Mouse (Mus musculus): ENCODE results near the gene Car6.

Gene Car6

GRCm38 (mm10) chr4:150201232-150201631 is at the start of gene Car6:
Gene Car6 (minus strand): TSS chr4:150201332.
- DNase-seq (ENCODE audit: low read depth, low spot score) = no peak

- DNase-seq (ENCODE audit: low read depth, low spot score) = no peak
Measured at GRCm38 (mm10) chr4:150249731-150250270, 48.7 kb upstream of the Car6 start.

DNA sequence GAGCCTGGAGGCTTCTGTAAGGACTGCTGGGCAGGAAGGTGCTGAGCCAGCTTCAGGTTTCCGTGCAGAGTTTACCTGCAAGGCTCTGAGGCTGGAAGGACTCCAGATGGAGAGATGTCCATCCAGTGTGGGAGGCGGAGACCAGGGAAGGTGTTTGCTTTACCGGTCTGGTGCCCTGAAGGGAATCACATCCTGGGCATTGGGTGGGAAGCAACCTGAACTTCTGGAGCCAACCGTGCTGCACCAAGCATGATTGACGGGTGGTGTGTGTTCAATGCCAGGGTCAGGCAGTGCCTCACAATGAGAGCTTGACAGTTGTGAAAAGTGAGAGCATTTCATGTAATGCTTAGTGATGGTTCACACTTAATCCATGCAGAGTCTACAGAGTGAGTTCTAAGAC is 47.8 kb upstream of the Car6 start:
- no peak for DNase-seq (ENCODE audit: low read depth, low spot score)

DNA sequence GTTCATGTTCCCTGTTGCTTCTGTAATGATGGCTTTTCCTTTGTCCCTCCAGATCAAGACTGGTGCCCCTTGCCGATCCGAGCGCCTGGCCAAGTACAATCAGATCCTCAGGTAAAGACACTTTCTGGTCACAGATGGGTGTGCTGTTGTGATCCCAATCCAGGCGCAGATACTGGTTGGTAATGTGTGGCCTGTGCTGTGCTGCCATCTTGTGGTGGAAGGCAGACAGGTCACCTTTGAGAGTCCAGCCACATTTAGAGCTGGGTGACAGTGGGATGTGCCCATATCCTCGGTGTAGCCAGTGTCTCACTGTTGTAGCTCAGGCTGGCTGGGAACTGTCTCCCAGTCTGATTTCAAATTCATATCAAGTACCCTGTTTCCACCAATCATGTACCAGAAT is 46.9 kb upstream of the Car6 start:
- peak; percentile 88 for DNase-seq (ENCODE audit: low read depth, low spot score)

GRCm38 (mm10) chr4:150245876-150246275 is 44.7 kb upstream of the Car6 start:
- DNase-seq (ENCODE audit: low read depth, low spot score) = no peak

- DNase-seq (ENCODE audit: low read depth, low spot score) = no peak
Measured at GRCm38 (mm10) chr4:150242745-150243144, 41.6 kb upstream of the Car6 start.

GRCm38 (mm10) chr4:150241708-150242107 is 40.6 kb upstream of the Car6 start:
- DNase-seq (ENCODE audit: low read depth, low spot score) = peak; percentile 69

GRCm38 (mm10) chr4:150240381-150240886 is 39.3 kb upstream of the Car6 start:
- DNase-seq (ENCODE audit: low read depth, low spot score) = no peak

GRCm38 (mm10) chr4:150239951-150240368 is 38.8 kb upstream of the Car6 start:
- peak; percentile 100 for DNase-seq (ENCODE audit: low read depth, low spot score)

GRCm38 (mm10) chr4:150239503-150239902 is 38.4 kb upstream of the Car6 start:
- DNase-seq (ENCODE audit: low read depth, low spot score) = no peak

- DNase-seq (ENCODE audit: low read depth, low spot score) = no peak
Measured at GRCm38 (mm10) chr4:150239087-150239480, 38.0 kb upstream of the Car6 start.

- DNase-seq (ENCODE audit: low read depth, low spot score) = no peak
Measured at GRCm38 (mm10) chr4:150238433-150239086, 37.4 kb upstream of the Car6 start.

DNA sequence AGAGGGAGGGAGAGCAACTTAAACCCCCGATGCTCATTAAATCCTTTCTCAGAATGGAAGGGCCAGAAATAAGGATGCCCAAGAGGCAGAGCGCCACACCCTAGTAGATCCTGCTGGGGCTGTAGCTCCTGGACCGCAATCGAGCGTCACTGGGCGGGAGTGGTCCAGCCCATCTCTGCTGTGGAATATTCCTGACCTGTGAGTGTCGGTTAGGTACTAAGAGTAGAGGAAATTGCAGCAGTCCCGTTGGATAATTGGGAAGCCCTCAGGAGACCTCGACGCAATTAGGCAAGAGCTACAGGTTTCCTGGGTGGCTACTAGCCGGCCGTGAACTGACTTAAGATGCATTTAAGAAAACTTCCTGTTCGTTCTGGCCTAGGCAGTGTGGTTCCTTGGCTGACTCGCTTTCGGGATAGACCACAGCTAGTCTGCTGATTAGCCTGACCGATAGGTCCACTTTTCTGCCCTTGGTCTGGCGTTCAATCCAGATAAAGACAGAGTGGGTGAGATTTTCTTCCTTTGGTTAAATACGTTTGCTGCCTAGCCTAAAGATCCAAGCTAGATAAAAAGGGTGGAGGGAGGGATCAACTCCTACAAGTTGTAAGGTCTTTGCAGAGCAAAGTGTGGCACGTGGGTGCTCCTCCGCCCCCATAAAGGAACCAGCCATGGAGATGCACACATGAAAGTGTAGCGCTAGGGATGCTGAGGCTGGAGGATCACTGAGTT is 36.7 kb upstream of the Car6 start:
- DNase-seq (ENCODE audit: low read depth, low spot score) = peak; percentile 65

DNA sequence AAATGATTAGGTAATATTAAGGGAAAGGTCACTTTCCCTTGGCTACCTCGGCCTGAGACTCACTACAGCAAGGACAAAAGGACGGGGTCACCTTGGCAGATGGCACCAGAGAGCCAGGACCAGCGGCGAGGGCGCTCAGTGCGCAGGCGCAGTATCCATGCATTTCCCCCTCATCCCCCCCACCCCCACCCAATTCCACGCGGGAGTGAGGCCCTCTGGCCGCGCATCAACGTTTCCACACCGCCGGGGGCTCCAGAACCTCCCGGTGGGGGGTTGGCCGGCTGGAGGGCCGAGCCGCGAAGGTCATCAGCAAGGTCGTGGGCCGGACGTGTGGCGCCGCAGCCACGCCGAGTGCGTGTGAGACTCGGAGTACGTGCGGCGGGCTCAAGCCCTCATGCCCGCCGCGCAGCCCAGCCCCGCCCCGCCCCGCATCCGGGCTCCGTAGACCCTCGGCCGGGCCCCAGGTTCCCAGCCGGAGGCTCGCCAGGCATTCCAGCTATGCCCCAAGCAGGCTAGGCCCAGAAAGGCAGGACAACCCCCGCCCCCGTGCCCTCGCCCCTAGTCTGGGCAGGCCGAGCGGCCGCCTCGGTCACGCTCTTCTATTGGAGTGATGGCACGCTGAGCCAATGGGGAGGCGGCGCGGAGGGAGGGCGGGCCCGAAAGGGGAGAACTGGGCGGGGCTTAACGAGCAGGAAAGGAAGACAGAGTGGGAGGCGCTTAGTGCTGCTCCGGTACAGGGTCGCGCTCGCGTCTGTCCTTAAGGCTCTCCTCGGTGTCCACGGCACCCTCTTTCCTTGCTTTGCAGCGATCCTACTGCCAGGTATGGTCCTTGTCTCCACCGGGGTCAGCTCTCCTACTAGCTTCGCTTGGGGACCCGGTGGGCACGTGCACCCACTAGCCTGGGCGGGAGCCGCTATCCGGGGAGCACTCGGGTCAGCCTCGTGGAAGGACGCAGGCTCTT is 35.7 kb upstream of the Car6 start, which contains the start of gene Eno1:
Gene Eno1 (plus strand): TSS at position 201 of the 961 bp plus-strand sequence.
- DNase-seq (ENCODE audit: low read depth, low spot score) = peak; percentile 99

- DNase-seq (ENCODE audit: low read depth, low spot score) = no peak
Measured at GRCm38 (mm10) chr4:150236031-150236430, 34.9 kb upstream of the Car6 start.

- DNase-seq (ENCODE audit: low read depth, low spot score) = no peak
Measured at GRCm38 (mm10) chr4:150235585-150235984, 34.5 kb upstream of the Car6 start.

- no peak for DNase-seq (ENCODE audit: low read depth, low spot score)
Measured at GRCm38 (mm10) chr4:150234599-150235327, 33.6 kb upstream of the Car6 start.

DNA sequence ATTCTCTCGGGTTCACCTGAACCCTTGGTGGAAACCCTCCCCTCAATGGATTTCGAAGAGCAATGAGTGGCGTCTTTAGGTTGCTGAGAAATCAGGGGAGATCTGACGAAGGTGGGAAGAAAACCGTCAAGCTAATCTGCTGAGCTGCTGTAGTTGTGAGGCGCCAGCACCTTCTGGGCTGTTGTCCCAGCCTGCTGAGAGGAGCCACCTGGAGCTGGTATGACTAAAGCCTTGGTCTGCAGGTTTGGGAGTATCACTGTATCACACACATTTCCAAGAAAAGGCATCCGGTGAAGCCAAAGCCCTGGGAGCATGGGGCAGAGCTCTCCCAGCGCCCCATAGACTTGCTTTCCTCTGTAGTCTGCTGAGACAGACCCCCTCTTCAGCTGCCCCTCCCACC is 30.7 kb upstream of the Car6 start:
- no peak for DNase-seq (ENCODE audit: low read depth, low spot score)

DNA sequence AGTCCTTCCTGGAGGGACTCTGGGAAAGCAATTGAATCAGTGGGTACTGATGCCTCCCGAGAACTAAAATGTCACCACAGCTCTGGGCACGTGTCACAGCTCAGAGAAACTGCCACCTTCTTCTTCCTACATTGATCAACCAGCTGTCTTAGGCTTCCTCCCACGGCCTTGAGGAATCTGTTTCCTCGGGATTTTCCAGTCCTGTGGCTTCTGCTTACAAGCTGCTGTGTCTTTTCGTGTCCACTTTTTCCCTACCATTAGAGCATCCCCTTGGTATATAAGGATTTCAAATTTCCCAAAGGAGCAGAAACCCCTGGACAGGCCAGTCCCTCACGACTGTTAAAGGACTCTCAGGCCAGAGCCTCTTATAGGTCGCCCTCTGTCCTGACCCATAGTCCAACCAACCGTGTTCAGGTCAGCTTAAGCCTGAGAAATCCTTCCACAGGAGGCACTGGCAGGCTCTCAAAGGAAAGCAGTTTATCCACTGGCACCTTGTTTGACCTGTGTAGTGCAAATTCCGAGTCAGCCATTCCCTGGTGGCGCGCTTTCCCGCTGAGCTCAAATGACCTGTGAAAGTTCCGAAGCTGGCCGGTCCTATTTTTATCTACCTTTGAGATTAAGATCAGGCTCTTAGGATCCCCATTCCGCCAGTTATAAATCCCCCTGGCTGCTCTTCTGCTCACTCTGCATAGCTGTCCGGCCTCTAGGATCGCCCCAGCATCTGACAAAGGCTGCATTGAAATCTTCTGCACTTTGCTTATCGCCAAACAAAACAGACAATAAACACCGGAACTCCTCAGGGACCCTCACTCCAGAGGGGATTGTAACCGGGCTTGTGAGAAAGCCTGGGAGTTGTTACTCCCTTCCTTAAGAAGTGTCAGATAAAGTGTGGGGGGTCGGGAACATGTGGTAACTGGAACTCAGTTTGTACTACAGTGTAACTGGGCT is 29.6 kb upstream of the Car6 start:
- DNase-seq (ENCODE audit: low read depth, low spot score) = peak; percentile 64
